Mouse (Mus musculus) forebrain, embryonic 13.5 days (tissue): ENCODE results near the gene Itpr1. TPM values are rescaled to one million over a fixed set of nuclear protein-coding genes. Genes with fewer than 3 reads are reported as not detected.

Experiments
- ATAC-seq: fragments of 200-750 bp; cut with Nextera tagmentation; 2 replicates; pipeline ENCODE4 v1.8.0; 2017
- H3K27ac ChIP-seq: fragments of 300-500 bp; sonication (generic); 2 replicates; pipeline ENCODE4 v1.5.1; 2015; ENCODE audit warnings: inconsistent platforms, mild to moderate bottlenecking, moderate library complexity
- H3K27me3 ChIP-seq: fragments of 300-500 bp; sonication (generic); 2 replicates; pipeline ENCODE4 v1.6.1; 2015; ENCODE audit warnings: mild to moderate bottlenecking, inconsistent platforms
- H3K36me3 ChIP-seq: fragments of 300-500 bp; sonication (generic); 2 replicates; pipeline ENCODE4 v1.6.1; 2015; ENCODE audit warnings: mild to moderate bottlenecking, inconsistent platforms; ENCODE audit not compliant: poor library complexity, severe bottlenecking
- H3K4me1 ChIP-seq: fragments of 300-500 bp; sonication (generic); 2 replicates; pipeline ENCODE4 v1.6.1; 2015; ENCODE audit warnings: inconsistent platforms
- H3K4me2 ChIP-seq: fragments of 300-500 bp; sonication (generic); 2 replicates; pipeline ENCODE4 v1.6.1; 2015; ENCODE audit warnings: inconsistent platforms, mild to moderate bottlenecking, moderate library complexity
- H3K4me3 ChIP-seq: fragments of 300-500 bp; sonication (generic); 2 replicates; pipeline ENCODE4 v1.5.1; 2015; ENCODE audit warnings: mild to moderate bottlenecking, inconsistent platforms
- H3K9ac ChIP-seq: fragments of 300-500 bp; sonication (generic); 2 replicates; pipeline ENCODE4 v1.6.1; 2015; ENCODE audit warnings: mild to moderate bottlenecking, inconsistent platforms
- H3K9me3 ChIP-seq: fragments of 300-500 bp; sonication (generic); replicated peaks from 2 replicates; pipeline ENCODE4 v1.6.1; 2016; ENCODE audit warnings: inconsistent platforms
- WGBS: fragments of 180-500 bp; shearing (Covaris S2); methylation state at CpG from one replicate; pipeline ENCODE4 v1.1.7; 2015; 5-methylcytosine and 5-hydroxymethylcytosine counted together
- polyA plus RNA-seq: library from polyadenylated mRNA; unstranded; fragments of >200 nt; fragmentation: Nextera tagmentation; extraction: Ambion mirVana; gene quantifications from 2 replicates; pipeline ENCODE4 v1.2.1, GENCODE M21; 2015

Gene Itpr1
- polyA plus RNA-seq, 1 experiment from 2014 or later = 6.9 TPM

GRCm38 (mm10) chr6:108192632-108193031, 20.3 kb upstream of the Itpr1 start:
- Histone ChIP-seq H3K36me3 (no peaks in the 10 kb centered on the region), H3K9ac (no peak overlapping the region), H3K4me3 (no peak overlapping the region), H3K27ac (no peak overlapping the region), H3K4me2 (no peak overlapping the region), H3K27me3 (peaks cover 4% of the 10 kb centered on the region), H3K9me3 (no peaks in the 10 kb centered on the region), H3K4me1 (no peaks in the 10 kb centered on the region)
- 65% methylated on average over 4 of the region's 4 CpGs for WGBS
- ATAC-seq = no peak

GRCm38 (mm10) chr6:108196665-108197064, 16.2 kb upstream of the Itpr1 start:
- Histone ChIP-seq H3K27ac (no peak overlapping the region), H3K4me1 (no peaks in the 10 kb centered on the region), H3K9me3 (no peaks in the 10 kb centered on the region), H3K4me2 (no peak overlapping the region), H3K36me3 (no peaks in the 10 kb centered on the region), H3K9ac (no peak overlapping the region), H3K4me3 (no peak overlapping the region), H3K27me3 (peaks cover 3% of the 10 kb centered on the region; the same call in 1 of the 2 replicates)
- WGBS = 88% methylated on average over 7 of the region's 7 CpGs
- ATAC-seq = no peak

GRCm38 (mm10) chr6:108197117-108197516, 15.8 kb upstream of the Itpr1 start:
- Histone ChIP-seq H3K27me3 (peaks cover 3% of the 10 kb centered on the region; the same call in 1 of the 2 replicates), H3K4me1 (no peaks in the 10 kb centered on the region), H3K4me2 (no peak overlapping the region), H3K27ac (no peak overlapping the region), H3K4me3 (no peak overlapping the region), H3K36me3 (no peaks in the 10 kb centered on the region), H3K9ac (no peak overlapping the region), H3K9me3 (no peaks in the 10 kb centered on the region)
- 79% methylated on average over 4 of the region's 4 CpGs for WGBS
- no peak for ATAC-seq

- Histone ChIP-seq H3K4me3 (no peak overlapping the region), H3K4me1 (no peaks in the 10 kb centered on the region), H3K27ac (no peak overlapping the region), H3K9me3 (no peaks in the 10 kb centered on the region), H3K27me3 (no peaks in the 10 kb centered on the region; the same call in 1 of the 2 replicates), H3K4me2 (no peak overlapping the region), H3K36me3 (no peaks in the 10 kb centered on the region), H3K9ac (no peak overlapping the region)
- no peak for ATAC-seq
- WGBS = 88% methylated on average over 7 of the region's 7 CpGs
These were observed 14.6 kb upstream of the Itpr1 start for GRCm38 (mm10) chr6:108198286-108198685.

- no peak for ATAC-seq
- Histone ChIP-seq H3K4me2 (no peak overlapping the region), H3K9me3 (no peaks in the 10 kb centered on the region), H3K27ac (no peak overlapping the region), H3K4me3 (no peak overlapping the region), H3K36me3 (no peaks in the 10 kb centered on the region), H3K9ac (no peak overlapping the region), H3K27me3 (no peaks in the 10 kb centered on the region), H3K4me1 (no peaks in the 10 kb centered on the region)
- 92% methylated on average over 2 of the region's 2 CpGs for WGBS
These were observed 8.6 kb upstream of the Itpr1 start for GRCm38 (mm10) chr6:108204322-108204721.

GRCm38 (mm10) chr6:108206145-108206544, 6.8 kb upstream of the Itpr1 start:
- no peak for ATAC-seq
- no peak overlapping the region for H3K27ac ChIP-seq
- WGBS = 60% methylated on average over 4 of the region's 4 CpGs

GRCm38 (mm10) chr6:108206914-108207566, 5.9 kb upstream of the Itpr1 start:
- Histone ChIP-seq H3K27me3 (no peaks in the 10 kb centered on the region), H3K36me3 (no peaks in the 10 kb centered on the region), H3K4me2 (no peak overlapping the region), H3K4me1 (peaks cover 5% of the 10 kb centered on the region), H3K9me3 (no peaks in the 10 kb centered on the region), H3K9ac (no peak overlapping the region), H3K27ac (no peak overlapping the region), H3K4me3 (no peak overlapping the region)
- 86% methylated on average over 5 of the region's 5 CpGs for WGBS
- ATAC-seq = no peak

More at GRCm38 (mm10) chr6:108206145-108206544, 6.8 kb upstream of the Itpr1 start:
- Histone ChIP-seq H3K4me3 (no peak overlapping the region), H3K27me3 (no peaks in the 10 kb centered on the region), H3K9me3 (no peaks in the 10 kb centered on the region), H3K9ac (no peak overlapping the region), H3K4me2 (no peak overlapping the region), H3K36me3 (no peaks in the 10 kb centered on the region), H3K4me1 (no peaks in the 10 kb centered on the region)

- peaks cover 23% of the 10 kb centered on the region for H3K4me1 ChIP-seq
- H3K4me2 ChIP-seq = peak overlapping the region; percentile 92
- H3K27ac ChIP-seq = no peak overlapping the region
- peak overlapping the region; percentile 63 for H3K9ac ChIP-seq
- no peaks in the 10 kb centered on the region for H3K27me3 ChIP-seq
- ATAC-seq = peak; percentile 11
- no peaks in the 10 kb centered on the region for H3K9me3 ChIP-seq
- peak overlapping the region; percentile 66 for H3K4me3 ChIP-seq
- WGBS = 7% methylated on average over 36 of the region's 36 CpGs
- H3K36me3 ChIP-seq = no peaks in the 10 kb centered on the region
These were observed 708 bp upstream of the Itpr1 start for GRCm38 (mm10) chr6:108211896-108212880.

GRCm38 (mm10) chr6:108213481-108214293, 791 bp downstream of the Itpr1 start:
- Histone ChIP-seq H3K9ac (peak overlapping the region; percentile 72), H3K4me3 (peak overlapping the region; percentile 66), H3K4me1 (peaks cover 23% of the 10 kb centered on the region), H3K4me2 (peak overlapping the region; percentile 92), H3K36me3 (no peaks in the 10 kb centered on the region), H3K27me3 (no peaks in the 10 kb centered on the region), H3K9me3 (no peaks in the 10 kb centered on the region), H3K27ac (no peak overlapping the region)
- under 1% methylated on average over 27 of the region's 29 CpGs for WGBS
- ATAC-seq = no peak

- peak overlapping the region; percentile 92 for H3K4me2 ChIP-seq
- H3K36me3 ChIP-seq = no peaks in the 10 kb centered on the region
- H3K9me3 ChIP-seq = no peaks in the 10 kb centered on the region
- peak overlapping the region; percentile 72; the same call in 1 of the 2 replicates for H3K9ac ChIP-seq
- H3K4me1 ChIP-seq = peaks cover 23% of the 10 kb centered on the region
- ATAC-seq = no peak
- H3K4me3 ChIP-seq = peak overlapping the region; percentile 66
- 10% methylated on average over 10 of the region's 10 CpGs for WGBS
- no peaks in the 10 kb centered on the region for H3K27me3 ChIP-seq
- H3K27ac ChIP-seq = no peak overlapping the region
These were observed 1.5 kb downstream of the Itpr1 start for GRCm38 (mm10) chr6:108214294-108214925.

GRCm38 (mm10) chr6:108216091-108216490, 3.2 kb downstream of the Itpr1 start:
- Histone ChIP-seq H3K36me3 (no peaks in the 10 kb centered on the region), H3K4me3 (no peak overlapping the region), H3K27me3 (no peaks in the 10 kb centered on the region), H3K4me1 (peaks cover 23% of the 10 kb centered on the region), H3K4me2 (no peak overlapping the region), H3K9me3 (no peaks in the 10 kb centered on the region), H3K9ac (no peak overlapping the region), H3K27ac (no peak overlapping the region)
- 87% methylated on average over 5 of the region's 5 CpGs for WGBS
- ATAC-seq = no peak
